Mouse (Mus musculus): Measurements from ENCODE around the gene Magi2.

DNA sequence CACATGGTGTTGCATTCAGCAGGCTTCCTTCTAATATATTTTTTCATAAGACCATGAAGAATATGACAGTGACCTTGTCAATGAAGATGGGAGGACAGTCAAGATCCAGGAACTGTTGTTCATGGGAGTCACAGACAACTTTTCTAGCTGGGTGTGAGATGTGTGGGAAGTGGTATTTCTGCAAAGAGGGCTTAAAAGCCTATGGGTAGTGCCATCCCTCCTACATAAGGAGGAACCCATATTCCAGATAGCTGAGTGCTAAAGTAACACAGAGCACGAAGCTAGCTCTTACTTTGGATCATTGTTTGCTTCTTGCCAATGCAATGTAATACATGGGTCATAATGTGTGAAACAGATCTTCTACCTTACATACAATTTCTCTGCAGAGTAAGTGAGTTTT, 1146.8 kb downstream of the Magi2 start:
- TF ChIP-seq CTCF (IDR thresholded peaks at IDR 0.05; ENCODE audit: extremely low read depth, insufficient read depth, insufficient read length, insufficient replicate concordance), result no peak
- TF ChIP-seq POLR2A (IDR thresholded peaks at IDR 0.05; ENCODE audit: low read depth, low read length), result no peak
